Mouse (Mus musculus) hindbrain, embryonic 15.5 days (tissue): Measurements from ENCODE around the gene Klhl29. TPM values are rescaled to one million over a fixed set of nuclear protein-coding genes. Genes with fewer than 3 reads are reported as not detected.

Experiments
- ATAC-seq: fragments of 200-750 bp; cut with Nextera tagmentation; 2 replicates; pipeline ENCODE4 v1.8.0; 2017; ENCODE audit warnings: low read depth, moderate number of reproducible peaks, moderate TSS enrichment; ENCODE audit not compliant: low FRiP score
- H3K27ac ChIP-seq: fragments of 300-500 bp; sonication (generic); replicated peaks from 2 replicates; pipeline ENCODE4 v1.5.1; 2015; ENCODE audit warnings: mild to moderate bottlenecking, inconsistent platforms
- H3K27me3 ChIP-seq: fragments of 300-500 bp; sonication (generic); 2 replicates; pipeline ENCODE4 v1.6.1; 2015; ENCODE audit warnings: control low read depth, inconsistent platforms
- H3K36me3 ChIP-seq: fragments of 300-500 bp; sonication (generic); 2 replicates; pipeline ENCODE4 v1.6.1; 2015; ENCODE audit warnings: control low read depth, inconsistent platforms
- H3K4me1 ChIP-seq: fragments of 300-500 bp; sonication (generic); replicated peaks from 2 replicates; pipeline ENCODE4 v1.6.1; 2015; ENCODE audit warnings: control low read depth, inconsistent platforms
- H3K4me2 ChIP-seq: fragments of 300-500 bp; sonication (generic); 2 replicates; pipeline ENCODE4 v1.6.1; 2015; ENCODE audit warnings: moderate library complexity, mild to moderate bottlenecking, inconsistent platforms
- H3K4me3 ChIP-seq: fragments of 300-500 bp; sonication (generic); 2 replicates; pipeline ENCODE4 v1.5.1; 2015; ENCODE audit warnings: mild to moderate bottlenecking, inconsistent platforms
- H3K9ac ChIP-seq: fragments of 300-500 bp; sonication (generic); 2 replicates; pipeline ENCODE4 v1.6.1; 2015; ENCODE audit warnings: inconsistent platforms
- H3K9me3 ChIP-seq: fragments of 300-500 bp; sonication (generic); 2 replicates; pipeline ENCODE4 v1.6.1; 2016; ENCODE audit warnings: control low read depth, inconsistent platforms
- WGBS: fragments of 180-500 bp; shearing (Covaris S2); methylation state at CpG from one replicate; pipeline ENCODE4 v1.1.7; 2015; 5-methylcytosine and 5-hydroxymethylcytosine counted together
- polyA plus RNA-seq: library from polyadenylated mRNA; unstranded; fragments of >200 nt; fragmentation: Nextera tagmentation; extraction: Ambion mirVana; gene quantifications from 2 replicates; pipeline ENCODE4 v1.2.1, GENCODE M21; 2015

Gene Klhl29
- polyA plus RNA-seq, 1 experiment from 2014 or later, result 4.8 TPM

GRCm38 (mm10) chr12:5073191-5073590, 302.3 kb downstream of the Klhl29 start:
- H3K4me2 ChIP-seq, result no peak overlapping the region

GRCm38 (mm10) chr12:5070131-5070530, 305.4 kb downstream of the Klhl29 start:
- Histone ChIP-seq H3K9ac (no peak overlapping the region), H3K4me3 (no peak overlapping the region), H3K36me3 (no peaks in the 10 kb centered on the region), H3K27me3 (no peaks in the 10 kb centered on the region), H3K4me2 (no peak overlapping the region), H3K9me3 (no peaks in the 10 kb centered on the region), H3K27ac (no peak overlapping the region), H3K4me1 (no peaks in the 10 kb centered on the region)
- ATAC-seq, result no peak
- WGBS, result 86% methylated on average over 3 of the region's 3 CpGs

More at GRCm38 (mm10) chr12:5073191-5073590, 302.3 kb downstream of the Klhl29 start:
- no peaks in the 10 kb centered on the region for H3K36me3 ChIP-seq
- H3K4me1 ChIP-seq, result no peaks in the 10 kb centered on the region
- ATAC-seq, result no peak
- no peaks in the 10 kb centered on the region for H3K9me3 ChIP-seq
- no peak overlapping the region for H3K4me3 ChIP-seq
- H3K9ac ChIP-seq, result no peak overlapping the region
- WGBS, result 89% methylated on average over 12 of the region's 12 CpGs
- no peak overlapping the region for H3K27ac ChIP-seq
- H3K27me3 ChIP-seq, result no peaks in the 10 kb centered on the region

GRCm38 (mm10) chr12:5067590-5067989, 307.9 kb downstream of the Klhl29 start:
- H3K9me3 ChIP-seq, result no peaks in the 10 kb centered on the region
- H3K4me1 ChIP-seq, result no peaks in the 10 kb centered on the region
- H3K27me3 ChIP-seq, result no peaks in the 10 kb centered on the region
- H3K9ac ChIP-seq, result no peak overlapping the region
- no peak overlapping the region for H3K4me3 ChIP-seq
- WGBS, result 40% methylated on average over 3 of the region's 3 CpGs
- no peaks in the 10 kb centered on the region for H3K36me3 ChIP-seq
- ATAC-seq, result no peak
- H3K4me2 ChIP-seq, result no peak overlapping the region
- no peak overlapping the region for H3K27ac ChIP-seq

GRCm38 (mm10) chr12:5048104-5048503, 327.4 kb downstream of the Klhl29 start:
- 99% methylated on average over 4 of the region's 4 CpGs for WGBS
- H3K9ac ChIP-seq, result no peak overlapping the region
- no peaks in the 10 kb centered on the region for H3K27me3 ChIP-seq
- H3K9me3 ChIP-seq, result peaks cover 13% of the 10 kb centered on the region
- H3K4me1 ChIP-seq, result no peaks in the 10 kb centered on the region
- H3K27ac ChIP-seq, result no peak overlapping the region
- H3K4me3 ChIP-seq, result no peak overlapping the region
- H3K36me3 ChIP-seq, result peaks cover 9% of the 10 kb centered on the region
- ATAC-seq, result no peak
- no peak overlapping the region for H3K4me2 ChIP-seq

GRCm38 (mm10) chr12:5044141-5044540, 331.3 kb downstream of the Klhl29 start:
- no peak for ATAC-seq
- no peaks in the 10 kb centered on the region for H3K9me3 ChIP-seq
- H3K4me3 ChIP-seq, result no peak overlapping the region
- H3K9ac ChIP-seq, result no peak overlapping the region
- H3K4me1 ChIP-seq, result no peaks in the 10 kb centered on the region
- no peaks in the 10 kb centered on the region for H3K27me3 ChIP-seq
- WGBS, result 87% methylated on average over 15 of the region's 15 CpGs
- peaks cover 9% of the 10 kb centered on the region for H3K36me3 ChIP-seq
- no peak overlapping the region for H3K27ac ChIP-seq
- H3K4me2 ChIP-seq, result no peak overlapping the region

GRCm38 (mm10) chr12:5038008-5038407, 337.5 kb downstream of the Klhl29 start:
- Histone ChIP-seq H3K4me3 (no peak overlapping the region), H3K27ac (no peak overlapping the region), H3K9me3 (no peaks in the 10 kb centered on the region), H3K9ac (no peak overlapping the region), H3K4me2 (no peak overlapping the region), H3K27me3 (no peaks in the 10 kb centered on the region), H3K36me3 (0 out of 2 replicates have a peak, but pooled peaks cover 11% of the 10 kb centered on the region), H3K4me1 (no peaks in the 10 kb centered on the region)
- no peak for ATAC-seq
- 91% methylated on average over 2 of the region's 2 CpGs for WGBS

GRCm38 (mm10) chr12:5029035-5029434, 346.4 kb downstream of the Klhl29 start:
- Histone ChIP-seq H3K27me3 (no peaks in the 10 kb centered on the region), H3K27ac (no peak overlapping the region), H3K4me1 (no peaks in the 10 kb centered on the region), H3K4me2 (no peak overlapping the region), H3K4me3 (no peak overlapping the region), H3K9me3 (no peaks in the 10 kb centered on the region), H3K36me3 (peaks cover 26% of the 10 kb centered on the region), H3K9ac (no peak overlapping the region)
- 88% methylated on average over 5 of the region's 5 CpGs for WGBS
- no peak for ATAC-seq
